Mouse (Mus musculus) hindbrain, embryonic 14.5 days (tissue): ENCODE measurements around the gene Dnph1. TPM values are rescaled to one million over a fixed set of nuclear protein-coding genes. Genes with fewer than 3 reads are reported as not detected.

Experiments
- ATAC-seq: fragments of 200-750 bp; cut with Nextera tagmentation; 2 replicates; pipeline ENCODE4 v1.8.0; 2017; ENCODE audit warnings: moderate number of reproducible peaks, mild to moderate bottlenecking, moderate TSS enrichment, moderate library complexity; ENCODE audit not compliant: low FRiP score
- DNase-seq: peaks from one replicate; pipeline ENCODE4 v3.0.0-alpha.2; 2015; ENCODE audit warnings: low spot score
- H3K27ac ChIP-seq: fragments of 300-500 bp; sonication (generic); 2 replicates; pipeline ENCODE4 v1.5.1; 2014; ENCODE audit warnings: mild to moderate bottlenecking, moderate library complexity
- H3K27me3 ChIP-seq: fragments of 300-500 bp; sonication (generic); 2 replicates; pipeline ENCODE4 v1.6.1; 2014; ENCODE audit warnings: mild to moderate bottlenecking, low read length, mixed read lengths; ENCODE audit not compliant: control insufficient read depth, insufficient read depth
- H3K36me3 ChIP-seq: fragments of 300-500 bp; sonication (generic); replicated peaks from 2 replicates; pipeline ENCODE4 v1.6.1; 2014; ENCODE audit not compliant: control insufficient read depth, insufficient read depth
- H3K4me1 ChIP-seq: fragments of 300-500 bp; sonication (generic); replicated peaks from 2 replicates; pipeline ENCODE4 v1.6.1; 2014; ENCODE audit warnings: antibody characterized with exemption, low read length, mixed read lengths; ENCODE audit not compliant: control insufficient read depth, insufficient read depth
- H3K4me2 ChIP-seq: fragments of 300-500 bp; sonication (generic); replicated peaks from 2 replicates; pipeline ENCODE4 v1.6.1; 2014; ENCODE audit warnings: mild to moderate bottlenecking, moderate library complexity
- H3K4me3 ChIP-seq: fragments of 300-500 bp; sonication (generic); replicated peaks from 2 replicates; pipeline ENCODE4 v1.5.1; 2014; ENCODE audit warnings: mild to moderate bottlenecking, low read length
- H3K9ac ChIP-seq: fragments of 300-500 bp; sonication (generic); 2 replicates; pipeline ENCODE4 v1.6.1; 2014
- H3K9me3 ChIP-seq: fragments of 300-500 bp; sonication (generic); 2 replicates; pipeline ENCODE4 v1.6.1; 2016; ENCODE audit warnings: low read length; ENCODE audit not compliant: control insufficient read depth
- WGBS: fragments of 180-500 bp; shearing (Covaris S2); extraction: QIAGEN DNeasy Blood & Tissue Kit; methylation state at CpG from one replicate; pipeline ENCODE4 v1.1.7; 2014; 5-methylcytosine and 5-hydroxymethylcytosine counted together
- polyA plus RNA-seq: library from polyadenylated mRNA; unstranded; fragments of >200 nt; fragmentation: Nextera tagmentation; extraction: Ambion mirVana; gene quantifications from 2 replicates; pipeline ENCODE4 v1.2.1, GENCODE M21; 2014

The Dnph1 gene
- polyA plus RNA-seq, 1 experiment from 2014 or later = 16.6 TPM

GRCm38 (mm10) chr17:46546591-46546990 is 50.1 kb downstream of the Dnph1 start:
- Histone ChIP-seq H3K36me3 (peaks cover 54% of the 10 kb centered on the region), H3K9ac (peak overlapping the region; percentile 91), H3K4me1 (peaks cover 5% of the 10 kb centered on the region; the same call in 1 of the 2 replicates), H3K9me3 (no peaks in the 10 kb centered on the region), H3K27ac (no peak overlapping the region), H3K27me3 (peaks cover 7% of the 10 kb centered on the region; the same call in 1 of the 2 replicates), H3K4me3 (peak overlapping the region; percentile 82), H3K4me2 (peak overlapping the region; percentile 76)
- DNase-seq = no peak
- WGBS = 11% methylated on average over 7 of the region's 7 CpGs
- ATAC-seq = no peak

GRCm38 (mm10) chr17:46546995-46547394 is 50.5 kb downstream of the Dnph1 start:
- no peaks in the 10 kb centered on the region for H3K9me3 ChIP-seq
- peaks cover 5% of the 10 kb centered on the region; the same call in 1 of the 2 replicates for H3K4me1 ChIP-seq
- 11% methylated on average over 8 of the region's 8 CpGs for WGBS
- no peak overlapping the region for H3K4me3 ChIP-seq
- H3K36me3 ChIP-seq = peaks cover 54% of the 10 kb centered on the region
- H3K27ac ChIP-seq = no peak overlapping the region
- ATAC-seq (no peak), DNase-seq (no peak)
- H3K27me3 ChIP-seq = peaks cover 7% of the 10 kb centered on the region; the same call in 1 of the 2 replicates
- peak overlapping the region; percentile 76; the same call in 1 of the 2 replicates for H3K4me2 ChIP-seq
- no peak overlapping the region for H3K9ac ChIP-seq

GRCm38 (mm10) chr17:46547923-46548322 is 51.4 kb downstream of the Dnph1 start:
- DNase-seq (no peak), ATAC-seq (no peak)
- no peak overlapping the region for H3K27ac ChIP-seq
- H3K4me1 ChIP-seq = peaks cover 13% of the 10 kb centered on the region
- no peak overlapping the region for H3K4me3 ChIP-seq
- H3K9ac ChIP-seq = no peak overlapping the region
- no peak overlapping the region for H3K4me2 ChIP-seq
- 13% methylated on average over 3 of the region's 3 CpGs for WGBS
- no peaks in the 10 kb centered on the region for H3K9me3 ChIP-seq
- peaks cover 53% of the 10 kb centered on the region for H3K36me3 ChIP-seq
- H3K27me3 ChIP-seq = peaks cover 7% of the 10 kb centered on the region; the same call in 1 of the 2 replicates

GRCm38 (mm10) chr17:46548741-46549140 is 52.2 kb downstream of the Dnph1 start:
- H3K27me3 ChIP-seq = peaks cover 7% of the 10 kb centered on the region; the same call in 1 of the 2 replicates
- DNase-seq = no peak
- ATAC-seq = no peak
- H3K9ac ChIP-seq = no peak overlapping the region
- no peak overlapping the region for H3K27ac ChIP-seq
- WGBS = 52% methylated on average over 11 of the region's 11 CpGs
- H3K9me3 ChIP-seq = no peaks in the 10 kb centered on the region
- no peak overlapping the region for H3K4me2 ChIP-seq
- H3K36me3 ChIP-seq = peaks cover 46% of the 10 kb centered on the region
- H3K4me3 ChIP-seq = no peak overlapping the region
- H3K4me1 ChIP-seq = peaks cover 22% of the 10 kb centered on the region

GRCm38 (mm10) chr17:46549193-46549592 is 52.7 kb downstream of the Dnph1 start:
- 32% methylated on average over 8 of the region's 8 CpGs for WGBS
- Histone ChIP-seq H3K9me3 (no peaks in the 10 kb centered on the region), H3K4me3 (no peak overlapping the region), H3K9ac (no peak overlapping the region), H3K27me3 (peaks cover 7% of the 10 kb centered on the region; the same call in 1 of the 2 replicates), H3K4me2 (no peak overlapping the region), H3K4me1 (peaks cover 26% of the 10 kb centered on the region), H3K27ac (no peak overlapping the region), H3K36me3 (peaks cover 46% of the 10 kb centered on the region)
- ATAC-seq = no peak
- DNase-seq = peak; percentile 66

Other genes with a start within 250 kb of the Dnph1 start
- gene Polr1c, start 248.7 kb upstream of the Dnph1 start, polyA plus RNA-seq = 75.4 and 80.1 TPM in 2 replicates
- 91.6 and 97.2 TPM in 2 replicates for gene Yipf3, start 248.6 kb upstream of the Dnph1 start, polyA plus RNA-seq
- gene Lrrc73, start 243.2 kb upstream of the Dnph1 start, polyA plus RNA-seq = 15.1 and 18.1 TPM in 2 replicates
- gene Tjap1, start 213.7 kb upstream of the Dnph1 start, polyA plus RNA-seq = 22.3 and 25.8 TPM in 2 replicates
- gene Dlk2, start 199.3 kb upstream of the Dnph1 start, polyA plus RNA-seq = 18.9 and 20.9 TPM in 2 replicates
- gene Abcc10, start 168.4 kb upstream of the Dnph1 start, polyA plus RNA-seq = 8.2 and 9.3 TPM in 2 replicates
- 29.7 and 31.5 TPM in 2 replicates for gene Zfp318, start 113.0 kb upstream of the Dnph1 start, polyA plus RNA-seq
- 1.4 and 2.2 TPM in 2 replicates for gene Crip3, start 67.8 kb upstream of the Dnph1 start, polyA plus RNA-seq
- gene Slc22a7, start 58.3 kb upstream of the Dnph1 start, polyA plus RNA-seq = not detected in 2 replicates
- 6.5 and 7.7 TPM in 2 replicates for gene Ttbk1, start 9.0 kb upstream of the Dnph1 start, polyA plus RNA-seq
- gene Cul9, start 49.7 kb downstream of the Dnph1 start, polyA plus RNA-seq = 14.6 and 14.7 TPM in 2 replicates
- 5.2 and 6.5 TPM in 2 replicates for gene Srf, start 59.5 kb downstream of the Dnph1 start, polyA plus RNA-seq
- gene Ptk7, start 132.8 kb downstream of the Dnph1 start, polyA plus RNA-seq = 19.2 and 20.6 TPM in 2 replicates
- gene Klc4, start 149.3 kb downstream of the Dnph1 start, polyA plus RNA-seq = 26.2 and 30.5 TPM in 2 replicates
- gene Mrpl2, start 149.5 kb downstream of the Dnph1 start, polyA plus RNA-seq = 66.5 and 71.2 TPM in 2 replicates
- gene Cul7, start 153.6 kb downstream of the Dnph1 start, polyA plus RNA-seq = 29.7 and 30.2 TPM in 2 replicates
- 41.6 and 44.7 TPM in 2 replicates for gene Rrp36, start 177.6 kb downstream of the Dnph1 start, polyA plus RNA-seq
- 279 and 280 TPM in 2 replicates for gene Mea1, start 182.1 kb downstream of the Dnph1 start, polyA plus RNA-seq
- 154 and 155 TPM in 2 replicates for gene Klhdc3, start 184.2 kb downstream of the Dnph1 start, polyA plus RNA-seq
- gene Ppp2r5d, start 208.4 kb downstream of the Dnph1 start, polyA plus RNA-seq = 78.2 and 92.8 TPM in 2 replicates
- gene Pex6, start 214.8 kb downstream of the Dnph1 start, polyA plus RNA-seq = 23.1 and 24.4 TPM in 2 replicates
- 0.88 and 1.1 TPM in 2 replicates for gene Gnmt, start 232.5 kb downstream of the Dnph1 start, polyA plus RNA-seq